Mouse (Mus musculus) brain, embryonic 14.5 days (tissue): ENCODE data around the gene Tomm22.

ENCODE experiments used
- CTCF ChIP-seq: fragments of 200-500 bp; IDR thresholded peaks from 2 replicates; pipeline ENCODE4 v1.5.1; 2012; ENCODE audit warnings: inconsistent platforms, mild to moderate bottlenecking, moderate library complexity, borderline replicate concordance; ENCODE audit not compliant: insufficient read depth, insufficient read length; ENCODE audit errors: extremely low read depth
- POLR2A ChIP-seq: fragments of 200-500 bp; IDR thresholded peaks from 2 replicates; pipeline ENCODE4 v1.6.1; 2012; ENCODE audit warnings: mild to moderate bottlenecking, inconsistent platforms, borderline replicate concordance; ENCODE audit not compliant: poor library complexity, insufficient read depth, insufficient read length, severe bottlenecking; ENCODE audit errors: extremely low read depth

- TF ChIP-seq POLR2A = no peak
- no peak for TF ChIP-seq CTCF
These were observed 23.1 kb downstream of the Tomm22 start for GRCm38 (mm10) chr15:79693740-79694139.
